Mouse (Mus musculus) neural tube, embryonic 14.5 days (tissue): Measurements from ENCODE around the gene Arsb. TPM values are rescaled to one million over a fixed set of nuclear protein-coding genes. Genes with fewer than 3 reads are reported as not detected.

Source experiments
- ATAC-seq: fragments of 200-750 bp; cut with Nextera tagmentation; 2 replicates; pipeline ENCODE4 v1.8.0; 2017; ENCODE audit warnings: low read depth, mild to moderate bottlenecking, moderate TSS enrichment, moderate library complexity
- H3K27ac ChIP-seq: fragments of 300-500 bp; sonication (generic); 2 replicates; pipeline ENCODE4 v1.5.1; 2014; ENCODE audit warnings: low read depth, mild to moderate bottlenecking, control low read depth, low read length, moderate library complexity, mixed read lengths
- H3K27me3 ChIP-seq: fragments of 300-500 bp; sonication (generic); 2 replicates; pipeline ENCODE4 v1.6.1; 2014; ENCODE audit warnings: low read length; ENCODE audit not compliant: control insufficient read depth, insufficient read depth
- H3K36me3 ChIP-seq: fragments of 300-500 bp; sonication (generic); 2 replicates; pipeline ENCODE4 v1.6.1; 2014; ENCODE audit warnings: low read length, mixed read lengths; ENCODE audit not compliant: control insufficient read depth, insufficient read depth
- H3K4me1 ChIP-seq: fragments of 300-500 bp; sonication (generic); 2 replicates; pipeline ENCODE4 v1.6.1; 2014; ENCODE audit warnings: low read length; ENCODE audit not compliant: control insufficient read depth, insufficient read depth
- H3K4me2 ChIP-seq: fragments of 300-500 bp; sonication (generic); 2 replicates; pipeline ENCODE4 v1.6.1; 2014; ENCODE audit warnings: mild to moderate bottlenecking, low read depth, low read length, control low read depth
- H3K4me3 ChIP-seq: fragments of 300-500 bp; sonication (generic); 2 replicates; pipeline ENCODE4 v1.5.1; 2014; ENCODE audit warnings: low read depth, low read length, control low read depth, mixed read lengths
- H3K9ac ChIP-seq: fragments of 300-500 bp; sonication (generic); replicated peaks from 2 replicates; pipeline ENCODE4 v1.6.1; 2014; ENCODE audit warnings: low read depth, mild to moderate bottlenecking, control low read depth, low read length, mixed read lengths
- H3K9me3 ChIP-seq: fragments of 300-500 bp; sonication (generic); 2 replicates; pipeline ENCODE4 v1.6.1; 2016; ENCODE audit warnings: low read length; ENCODE audit not compliant: control insufficient read depth
- WGBS: fragments of 180-500 bp; shearing (Covaris S2); extraction: QIAGEN DNeasy Blood & Tissue Kit; methylation state at CpG from one replicate; pipeline ENCODE4 v1.1.7; 2014; 5-methylcytosine and 5-hydroxymethylcytosine counted together
- polyA plus RNA-seq: library from polyadenylated mRNA; unstranded; fragments of >200 nt; fragmentation: Nextera tagmentation; extraction: Ambion mirVana; gene quantifications from 2 replicates; pipeline ENCODE4 v1.2.1, GENCODE M21; 2014

The Arsb gene
- polyA plus RNA-seq, 1 experiment from 2014 or later = 11.3 TPM

DNA sequence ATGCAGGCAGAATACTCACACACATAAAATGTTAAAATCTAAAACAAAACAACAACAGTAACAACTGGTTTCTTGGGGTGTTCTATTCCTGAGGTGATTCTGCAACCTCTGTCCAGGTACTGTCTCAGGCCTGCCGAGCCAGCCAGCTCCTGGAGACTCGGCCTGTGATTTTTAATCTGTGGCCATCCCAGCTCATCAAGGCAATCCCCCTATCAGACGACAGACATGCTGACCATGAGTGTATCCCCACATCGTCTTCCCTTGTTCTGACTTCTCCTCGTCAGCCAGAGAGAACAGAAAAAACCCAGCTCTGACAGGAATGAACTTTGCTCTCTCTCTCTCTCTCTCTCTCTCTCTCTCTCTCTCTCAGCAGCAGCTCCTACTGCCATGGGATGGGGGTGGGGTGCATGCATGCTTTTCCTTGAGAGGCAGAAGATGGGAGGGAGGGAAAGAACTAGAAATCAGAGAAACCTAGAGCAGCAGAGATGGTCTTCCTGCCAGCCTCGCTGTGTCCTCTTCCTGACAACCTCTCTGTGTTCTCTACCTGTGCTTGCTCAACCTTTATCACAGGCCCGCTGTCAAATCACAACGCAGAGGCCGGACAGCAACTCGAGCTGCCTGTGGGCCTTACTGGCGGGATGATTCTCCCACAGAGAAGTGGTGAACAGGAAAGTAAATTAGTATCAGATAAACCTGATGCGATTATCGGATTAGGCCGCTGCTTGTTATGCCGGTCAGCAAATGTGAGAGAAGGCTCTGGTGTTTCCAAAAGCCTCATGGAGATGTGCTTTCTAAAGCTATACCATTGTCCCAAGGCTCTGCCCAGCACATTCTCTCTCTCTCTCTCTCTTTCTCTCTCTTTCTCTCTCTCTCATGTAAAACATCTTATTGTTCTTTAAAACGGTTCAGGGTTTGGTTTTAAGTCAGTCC is 144.5 kb downstream of the Arsb start:
- H3K36me3 ChIP-seq = no peaks in the 10 kb centered on the region
- H3K9me3 ChIP-seq = no peaks in the 10 kb centered on the region
- 77% methylated on average over 16 of the region's 16 CpGs for WGBS
- no peak overlapping the region for H3K4me2 ChIP-seq
- H3K4me3 ChIP-seq = no peak overlapping the region
- no peak overlapping the region for H3K27ac ChIP-seq
- H3K27me3 ChIP-seq = no peaks in the 10 kb centered on the region
- H3K9ac ChIP-seq = no peak overlapping the region
- no peak for ATAC-seq
- no peaks in the 10 kb centered on the region for H3K4me1 ChIP-seq

GRCm38 (mm10) chr13:93919536-93919935 is 148.1 kb downstream of the Arsb start:
- Histone ChIP-seq H3K27ac (no peak overlapping the region), H3K9ac (no peak overlapping the region), H3K9me3 (no peaks in the 10 kb centered on the region), H3K27me3 (no peaks in the 10 kb centered on the region), H3K4me3 (no peak overlapping the region), H3K4me1 (no peaks in the 10 kb centered on the region), H3K36me3 (no peaks in the 10 kb centered on the region), H3K4me2 (no peak overlapping the region)
- no peak for ATAC-seq
- 71% methylated on average over 3 of the region's 3 CpGs for WGBS

- WGBS = 81% methylated on average over 8 of the region's 8 CpGs
- Histone ChIP-seq H3K4me2 (no peak overlapping the region), H3K9me3 (no peaks in the 10 kb centered on the region), H3K9ac (no peak overlapping the region), H3K27me3 (no peaks in the 10 kb centered on the region), H3K36me3 (no peaks in the 10 kb centered on the region), H3K4me1 (no peaks in the 10 kb centered on the region), H3K27ac (no peak overlapping the region), H3K4me3 (no peak overlapping the region)
- ATAC-seq = no peak
These were observed 148.8 kb downstream of the Arsb start for GRCm38 (mm10) chr13:93920080-93920785.

GRCm38 (mm10) chr13:93920786-93921300 is 149.4 kb downstream of the Arsb start:
- ATAC-seq = no peak
- Histone ChIP-seq H3K9ac (no peak overlapping the region), H3K9me3 (no peaks in the 10 kb centered on the region), H3K36me3 (no peaks in the 10 kb centered on the region), H3K27ac (no peak overlapping the region), H3K4me1 (no peaks in the 10 kb centered on the region), H3K4me2 (no peak overlapping the region), H3K27me3 (no peaks in the 10 kb centered on the region), H3K4me3 (no peak overlapping the region)
- WGBS = 76% methylated on average over 4 of the region's 4 CpGs

DNA sequence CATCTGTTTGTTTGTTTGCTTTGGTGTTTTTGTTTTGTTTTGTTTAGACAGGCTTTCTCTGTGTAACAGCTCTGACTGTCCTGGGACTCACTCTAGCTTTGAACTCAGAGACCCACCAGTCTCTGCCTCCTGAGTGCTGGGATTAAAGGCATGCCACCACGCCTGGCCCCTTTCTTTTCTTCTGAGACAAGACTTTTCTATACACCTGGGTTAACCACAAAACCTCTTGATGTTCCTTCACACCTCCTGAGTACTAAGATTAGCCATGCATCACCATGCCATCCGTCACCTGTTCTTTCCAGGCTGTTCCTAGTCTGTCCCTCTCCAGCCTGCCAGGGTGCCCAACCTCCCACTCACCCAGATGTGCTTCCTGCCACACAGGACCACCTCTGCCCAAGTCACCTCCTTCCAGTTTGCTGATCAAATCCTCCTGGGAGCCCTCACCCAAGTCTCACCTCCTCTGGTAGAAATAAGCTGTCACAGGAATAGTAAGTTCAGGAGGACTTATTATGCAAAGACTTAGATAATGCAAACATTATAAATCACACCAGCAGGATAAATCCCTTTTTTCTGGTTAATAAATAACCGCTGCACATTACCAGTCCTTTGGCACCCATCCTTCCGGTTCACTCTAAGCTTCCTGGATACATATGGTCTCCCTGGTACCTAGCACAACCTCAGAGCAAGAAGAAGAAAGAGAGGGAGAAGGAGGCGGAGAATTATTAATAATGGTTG is 150.6 kb downstream of the Arsb start:
- no peaks in the 10 kb centered on the region for H3K27me3 ChIP-seq
- H3K4me2 ChIP-seq = no peak overlapping the region
- no peak overlapping the region for H3K4me3 ChIP-seq
- H3K9me3 ChIP-seq = no peaks in the 10 kb centered on the region
- no peak overlapping the region for H3K27ac ChIP-seq
- WGBS = 81% methylated on average over 5 of the region's 5 CpGs
- H3K36me3 ChIP-seq = no peaks in the 10 kb centered on the region
- no peaks in the 10 kb centered on the region for H3K4me1 ChIP-seq
- no peak overlapping the region for H3K9ac ChIP-seq
- no peak for ATAC-seq

- no peak for ATAC-seq
- 84% methylated on average over 7 of the region's 7 CpGs for WGBS
- no peaks in the 10 kb centered on the region for H3K4me1 ChIP-seq
- H3K27ac ChIP-seq = no peak overlapping the region
- no peak overlapping the region for H3K4me2 ChIP-seq
- H3K9me3 ChIP-seq = no peaks in the 10 kb centered on the region
- H3K4me3 ChIP-seq = no peak overlapping the region
- H3K9ac ChIP-seq = no peak overlapping the region
- no peaks in the 10 kb centered on the region for H3K27me3 ChIP-seq
- H3K36me3 ChIP-seq = no peaks in the 10 kb centered on the region
These were observed 151.1 kb downstream of the Arsb start for GRCm38 (mm10) chr13:93922566-93922910.

GRCm38 (mm10) chr13:93924735-93925432 is 153.5 kb downstream of the Arsb start:
- Histone ChIP-seq H3K27me3 (no peaks in the 10 kb centered on the region), H3K36me3 (no peaks in the 10 kb centered on the region), H3K4me2 (no peak overlapping the region), H3K27ac (no peak overlapping the region), H3K9me3 (no peaks in the 10 kb centered on the region), H3K9ac (no peak overlapping the region), H3K4me1 (no peaks in the 10 kb centered on the region), H3K4me3 (no peak overlapping the region)
- ATAC-seq = no peak
- 80% methylated on average over 9 of the region's 9 CpGs for WGBS

DNA sequence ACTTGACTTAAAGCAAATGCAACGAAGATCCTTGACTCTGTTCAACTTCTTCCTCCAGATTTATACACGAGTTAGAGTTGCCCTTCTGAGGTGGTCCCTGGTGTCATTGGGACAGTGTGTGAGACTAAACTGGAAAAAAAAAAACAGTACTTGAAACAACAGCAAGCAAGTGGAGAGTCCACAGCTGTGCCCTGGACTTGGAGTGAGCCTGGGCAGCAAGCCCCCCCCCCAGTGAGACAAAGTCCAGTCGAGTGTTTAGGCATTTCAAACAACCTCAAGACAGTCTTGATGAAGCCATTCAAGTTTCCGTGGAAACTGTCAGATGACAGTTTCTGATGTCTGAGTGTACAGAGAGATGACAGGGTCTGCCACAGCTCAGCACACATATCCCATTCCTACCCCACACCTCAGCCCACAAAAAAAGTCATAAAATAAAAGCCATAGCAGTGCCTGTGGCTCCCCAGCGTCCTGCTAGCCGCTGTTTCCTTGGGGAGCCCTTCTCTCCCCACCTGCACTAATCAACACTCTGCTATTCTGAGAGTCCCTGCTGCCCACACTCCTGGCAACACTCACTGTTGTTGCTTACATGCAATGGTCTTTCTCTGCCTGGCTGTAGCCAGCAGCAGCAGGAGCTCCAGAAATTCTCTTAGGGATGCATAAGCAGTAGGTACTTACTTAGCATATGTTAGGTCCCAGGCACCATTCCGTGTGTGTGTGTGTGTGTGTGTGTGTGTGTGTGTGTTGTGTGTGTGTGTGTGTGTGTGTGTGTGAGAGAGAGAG is 159.3 kb downstream of the Arsb start:
- no peak for ATAC-seq
- no peaks in the 10 kb centered on the region for H3K9me3 ChIP-seq
- no peaks in the 10 kb centered on the region for H3K36me3 ChIP-seq
- no peaks in the 10 kb centered on the region for H3K27me3 ChIP-seq
- 59% methylated on average over 7 of the region's 7 CpGs for WGBS
- H3K27ac ChIP-seq = no peak overlapping the region
- no peaks in the 10 kb centered on the region for H3K4me1 ChIP-seq
- H3K4me3 ChIP-seq = no peak overlapping the region
- H3K9ac ChIP-seq = no peak overlapping the region
- no peak overlapping the region for H3K4me2 ChIP-seq
